Mouse (Mus musculus) left cerebral cortex, adult 2 months (tissue): ENCODE results near the gene Pim2. TPM values are rescaled to one million over a fixed set of nuclear protein-coding genes. Genes with fewer than 3 reads are reported as not detected.
"Not testable (repeated sequence)": the region's sequence is repeated elsewhere in the genome, so short reads cannot be mapped to it uniquely, and the experiment has no call there.

ENCODE experiments used
- DNase-seq, 2 experiments: peaks; one replicate each; pipeline ENCODE4 v3.0.0; 2021 to 2022; ENCODE audit warnings: low spot score in 2 of 2, mixed read lengths in 1 of 2; ENCODE audit errors: extremely low spot score in 1 of 2
- H3K27ac ChIP-seq: fragments of 200-600 bp; 2 replicates; pipeline ENCODE4 v1.8.1; 2022
- H3K4me3 ChIP-seq: fragments of 200-600 bp; 2 replicates; pipeline ENCODE4 v1.8.1; 2022
- CTCF ChIP-seq: fragments of 200-600 bp; IDR thresholded peaks from 2 replicates; pipeline ENCODE4 v1.8.1; 2022; ENCODE audit warnings: antibody characterized with exemption, mild to moderate bottlenecking, moderate library complexity
- intact Hi-C: fragments of 180-260 bp; cut with DNase I; formaldehyde crosslinking; loops from one replicate; pipeline ENCODE4 v1.15.1; 2025
- total RNA-seq, 2 experiments: library from RNA; stranded (reverse); gene quantifications; 2 replicates each; pipeline ENCODE4 v1.2.3; 2021

The Pim2 gene
- total RNA-seq, 2 experiments from 2014 or later: 53.6 to 56.3 TPM

GRCm38 (mm10) chrX:7915669-7916068 lies 37.6 kb downstream of the Pim2 start:
- H3K27ac ChIP-seq, DNase-seq, H3K4me3 ChIP-seq: not testable (repeated sequence)
- intact Hi-C loops: loop anchor here (5.0 to 10.0 kb wide), 2 partner anchors 102 to 189 kb away; partner anchors contain the start of gene Glod5
- peak; percentile 15 for TF ChIP-seq CTCF

- not testable (repeated sequence) for H3K4me3 ChIP-seq, DNase-seq, H3K27ac ChIP-seq
- intact Hi-C loops: loop anchor here (5.0 to 10.0 kb wide), 2 partner anchors 99 to 187 kb away; partner anchors contain the start of gene Glod5
Measured at GRCm38 (mm10) chrX:7917960-7918359, 39.9 kb downstream of the Pim2 start.

GRCm38 (mm10) chrX:7919601-7920383 lies 41.7 kb downstream of the Pim2 start, which contains the start of gene Pcsk1n:
Pcsk1n (plus strand) TSS chrX:7919822.
- intact Hi-C loops: loop anchor here (5.0 to 10.0 kb wide), 2 partner anchors 98 to 185 kb away; partner anchors contain the start of gene Glod5
- Histone ChIP-seq H3K27ac (peak within 1 kb of the TSS; percentile 81), H3K4me3 (peak within 1 kb of the TSS; percentile 53)
- no peak for TF ChIP-seq CTCF
- peak; percentile 40 to 46 for DNase-seq

GRCm38 (mm10) chrX:7922032-7922431 lies 44.0 kb downstream of the Pim2 start:
- Histone ChIP-seq H3K27ac (no peak overlapping the region), H3K4me3 (peak overlapping the region; percentile 53)
- peak in 1 of 2 experiments; percentile 35 for DNase-seq
- TF ChIP-seq CTCF: no peak
- intact Hi-C loops: no loop called here

- no peak for DNase-seq
- Histone ChIP-seq H3K4me3 (no peak overlapping the region), H3K27ac (no peak overlapping the region)
- no peak for TF ChIP-seq CTCF
- intact Hi-C loops: no loop called here
Measured at GRCm38 (mm10) chrX:7926266-7926665, 48.2 kb downstream of the Pim2 start.

GRCm38 (mm10) chrX:7927116-7927515 lies 49.1 kb downstream of the Pim2 start:
- no peak for TF ChIP-seq CTCF
- intact Hi-C loops: no loop called here
- H3K27ac ChIP-seq: no peak overlapping the region
- H3K4me3 ChIP-seq: no peak overlapping the region
- DNase-seq: no peak

- Histone ChIP-seq H3K4me3 (no peak within 1 kb of the TSS), H3K27ac (no peak within 1 kb of the TSS)
- DNase-seq: no peak
- no peak for TF ChIP-seq CTCF
- intact Hi-C loops: no loop called here
Measured at GRCm38 (mm10) chrX:7928270-7928790, 50.3 kb downstream of the Pim2 start, which contains the start of gene Eras. Eras (minus strand) TSS chrX:7928607.

Other genes starting within 250 kb of the Pim2 start
- 1,000 to 10,000 TPM; 1,746 to 1,868 TPM for gene Syp, start 239.8 kb upstream of the Pim2 start, total RNA-seq
- gene Prickle3, start 221.0 kb upstream of the Pim2 start, total RNA-seq: 1 to 10 TPM; 1.1 to 2.4 TPM
- 1 to 10 TPM; 6.5 to 8.8 TPM for gene Plp2, start 206.9 kb upstream of the Pim2 start, total RNA-seq
- under 1 TPM; 0.16 to 0.43 TPM for gene Magix, start 197.0 kb upstream of the Pim2 start, total RNA-seq
- 10 to 100 TPM; 32.9 to 34.5 TPM for gene Gpkow, start 181.1 kb upstream of the Pim2 start, total RNA-seq
- 10 to 100 TPM; 61.0 to 68.9 TPM for gene Wdr45, start 163.9 kb upstream of the Pim2 start, total RNA-seq
- not detected for gene Gm45208, start 156.0 kb upstream of the Pim2 start, total RNA-seq
- 10 to 100 TPM; 88.9 to 92.7 TPM for gene Praf2, start 149.8 kb upstream of the Pim2 start, total RNA-seq
- gene Ccdc120, start 127.4 kb upstream of the Pim2 start, total RNA-seq: 10 to 100 TPM; 26.3 TPM
- 10 to 100 TPM; 30.9 to 35.1 TPM for gene Tfe3, start 115.7 kb upstream of the Pim2 start, total RNA-seq
- 100 to 1,000 TPM; 109 to 113 TPM for gene Gripap1, start 88.5 kb upstream of the Pim2 start, total RNA-seq
- 1 to 10 TPM; 7.7 to 9.3 TPM for gene Kcnd1, start 56.0 kb upstream of the Pim2 start, total RNA-seq
- 10 to 100 TPM; 76.4 to 84.1 TPM for gene Otud5, start 36.9 kb upstream of the Pim2 start, total RNA-seq
- 10 to 100 TPM; 31.9 to 39.6 TPM for gene Slc35a2, start 5.8 kb downstream of the Pim2 start, total RNA-seq
- gene Pqbp1, start 21.0 kb downstream of the Pim2 start, total RNA-seq: 10 to 100 TPM; 80.5 to 83.6 TPM
- 10 to 100 TPM; 19.3 to 27.4 TPM for gene Timm17b, start 21.1 kb downstream of the Pim2 start, total RNA-seq
- gene Gm10491, start 29.6 kb downstream of the Pim2 start, total RNA-seq: not detected
- not detected for gene Gm10490, start 31.3 kb downstream of the Pim2 start, total RNA-seq
- 100 to 1,000 TPM; 463 to 503 TPM for gene Pcsk1n, start 41.6 kb downstream of the Pim2 start, total RNA-seq
- gene Eras, start 50.3 kb downstream of the Pim2 start, total RNA-seq: not detected
- 10 to 100 TPM; 50.3 to 52.7 TPM for gene Hdac6, start 69.6 kb downstream of the Pim2 start, total RNA-seq
- gene Gata1, start 99.8 kb downstream of the Pim2 start, total RNA-seq: not detected
- gene Glod5, start 140.2 kb downstream of the Pim2 start, total RNA-seq: under 1 TPM; 0.75 to 0.94 TPM
- 10 to 100 TPM; 22.5 to 27.1 TPM for gene Suv39h1, start 196.5 kb downstream of the Pim2 start, total RNA-seq
- 1 to 10 TPM; 1.5 to 1.9 TPM for gene Was, start 212.2 kb downstream of the Pim2 start, total RNA-seq